Mouse (Mus musculus) MN1 (cell line): Measurements from ENCODE around the gene Zfc3h1.

Experiments
- DNase-seq: peaks from one replicate; pipeline ENCODE4 v3.0.0-alpha.2; 2016; ENCODE audit warnings: low spot score

Zfc3h1 gene

GRCm38 (mm10) chr10:115385018-115386002, 551 bp downstream of the Zfc3h1 start:
- DNase-seq: peak; percentile 76

- peak; percentile 78 for DNase-seq
Observed at GRCm38 (mm10) chr10:115387891-115388290, 3.1 kb downstream of the Zfc3h1 start.

- DNase-seq: no peak
Observed at GRCm38 (mm10) chr10:115391076-115391475, 6.3 kb downstream of the Zfc3h1 start.

- no peak for DNase-seq
Observed at GRCm38 (mm10) chr10:115391896-115392295, 7.1 kb downstream of the Zfc3h1 start.

- peak; percentile 88 for DNase-seq
Observed at GRCm38 (mm10) chr10:115406393-115406792, 21.6 kb downstream of the Zfc3h1 start.

- DNase-seq: no peak
Observed at GRCm38 (mm10) chr10:115413496-115413895, 28.7 kb downstream of the Zfc3h1 start.

GRCm38 (mm10) chr10:115414056-115414455, 29.3 kb downstream of the Zfc3h1 start:
- DNase-seq: no peak

- no peak for DNase-seq
Observed at GRCm38 (mm10) chr10:115421976-115422375, 37.2 kb downstream of the Zfc3h1 start.

GRCm38 (mm10) chr10:115425351-115425750, 40.6 kb downstream of the Zfc3h1 start:
- peak; percentile 76 for DNase-seq

- DNase-seq: no peak
Observed at GRCm38 (mm10) chr10:115437286-115437685, 52.5 kb downstream of the Zfc3h1 start.

GRCm38 (mm10) chr10:115448614-115449013, 63.9 kb downstream of the Zfc3h1 start:
- DNase-seq: no peak

GRCm38 (mm10) chr10:115457368-115458021, 72.7 kb downstream of the Zfc3h1 start:
- peak; percentile 54 for DNase-seq

- DNase-seq: peak; percentile 30
Observed at GRCm38 (mm10) chr10:115462646-115463045, 77.9 kb downstream of the Zfc3h1 start.

- no peak for DNase-seq
Observed at GRCm38 (mm10) chr10:115465072-115465471, 80.3 kb downstream of the Zfc3h1 start.

GRCm38 (mm10) chr10:115465778-115466177, 81.0 kb downstream of the Zfc3h1 start:
- no peak for DNase-seq

GRCm38 (mm10) chr10:115467985-115468384, 83.2 kb downstream of the Zfc3h1 start:
- no peak for DNase-seq

- no peak for DNase-seq
Observed at GRCm38 (mm10) chr10:115468632-115469031, 83.9 kb downstream of the Zfc3h1 start.

- no peak for DNase-seq
Observed at GRCm38 (mm10) chr10:115469040-115469439, 84.3 kb downstream of the Zfc3h1 start.

GRCm38 (mm10) chr10:115470621-115471334, 86.0 kb downstream of the Zfc3h1 start:
- DNase-seq: no peak

- no peak for DNase-seq
Observed at GRCm38 (mm10) chr10:115473213-115473961, 88.6 kb downstream of the Zfc3h1 start.

GRCm38 (mm10) chr10:115475000-115475550, 90.3 kb downstream of the Zfc3h1 start:
- no peak for DNase-seq
